Mouse (Mus musculus): ENCODE measurements around the gene Zfp40.
"Not testable (repeated sequence)": the region's sequence is repeated elsewhere in the genome, so short reads cannot be mapped to it uniquely, and the experiment has no call there.

The Zfp40 gene

DNA sequence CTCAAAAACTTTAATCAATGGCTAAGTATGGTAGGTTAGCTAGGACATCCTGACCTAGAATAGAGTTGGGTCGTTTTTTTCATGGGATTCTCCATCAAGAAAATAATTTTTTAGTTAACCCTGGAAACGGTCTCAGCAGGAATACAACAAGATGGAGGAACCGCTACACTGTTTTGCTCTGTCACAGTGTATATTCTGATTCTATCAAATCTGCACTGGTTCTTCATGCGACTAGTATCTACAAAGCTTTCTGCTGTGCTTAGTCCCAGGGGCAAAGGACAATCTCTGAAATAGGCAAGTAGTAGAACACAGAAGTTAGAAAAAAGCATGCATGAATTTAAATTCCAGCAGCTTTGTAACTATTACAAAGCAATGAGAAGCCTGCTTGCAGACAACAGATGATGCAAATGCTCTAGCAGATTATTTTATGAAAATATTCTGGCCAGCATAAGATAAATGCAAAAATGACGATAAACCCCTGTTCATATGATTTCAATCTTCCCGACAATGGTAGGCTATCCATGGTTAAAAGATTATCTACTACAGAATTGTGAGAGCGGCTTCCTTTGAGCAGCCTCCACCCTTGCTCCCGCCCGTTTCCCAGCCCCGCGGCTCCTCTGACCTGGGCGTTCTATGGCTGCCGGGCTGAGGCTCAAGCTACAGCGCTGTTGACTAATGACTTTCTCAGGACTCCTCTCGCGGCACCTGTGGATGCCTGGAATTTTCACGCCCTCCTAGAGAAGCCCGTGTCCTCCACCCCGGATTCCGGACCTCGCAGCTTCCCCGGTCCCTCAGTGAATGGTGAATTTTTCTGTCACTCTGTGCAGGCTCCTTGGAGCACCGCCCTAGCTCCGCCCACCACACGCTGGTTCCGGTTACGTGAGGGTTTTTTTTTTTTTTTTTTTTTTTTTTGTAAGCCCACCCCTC lies at the start of gene Zfp40:
TSS of gene Zfp40 (minus strand) at position 800 of the 927 bp plus-strand sequence.
- DNase-seq (ENCODE audit: low spot score), result peak; percentile 91

DNA sequence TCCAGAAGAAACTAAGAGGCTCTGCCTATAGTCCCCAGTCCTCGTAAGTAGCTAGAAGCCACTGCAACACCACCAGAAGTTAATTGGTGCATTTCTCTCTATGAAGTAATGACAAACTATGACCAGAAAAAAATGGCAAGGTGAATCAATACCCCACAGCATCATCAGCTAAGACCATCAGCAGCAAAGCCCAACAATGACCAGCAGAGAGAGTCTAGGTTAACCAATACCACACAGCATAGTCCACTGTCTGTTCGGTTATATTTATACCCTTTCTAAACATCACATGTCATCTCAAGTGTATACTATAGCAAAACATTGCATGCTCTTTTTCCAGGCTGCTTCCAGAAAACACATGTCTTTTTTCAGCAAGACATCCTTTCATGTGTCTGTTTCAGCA lies 25.3 kb upstream of the Zfp40 start:
- no peak for DNase-seq (ENCODE audit: low spot score)

DNA sequence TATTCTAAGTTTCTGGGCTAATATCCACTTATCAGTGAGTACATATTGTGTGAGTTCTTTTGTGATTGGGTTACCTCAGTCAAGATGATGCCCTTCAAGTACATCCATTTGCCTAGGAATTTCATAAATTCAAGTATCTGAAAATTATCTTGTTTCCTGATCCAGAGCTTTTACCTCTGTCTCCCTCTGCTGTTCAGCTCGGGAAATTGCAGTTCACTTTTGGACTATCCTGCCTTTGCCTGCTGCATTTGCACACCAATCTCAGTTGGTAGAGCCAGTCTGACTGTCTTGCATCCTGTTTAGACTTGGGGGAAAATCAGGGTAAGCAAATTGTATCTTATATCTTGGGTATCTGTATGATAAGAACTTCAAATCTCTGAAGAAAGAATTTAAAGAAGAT lies 6.8 kb upstream of the Zfp40 start:
- DNase-seq (ENCODE audit: low spot score), result not testable (repeated sequence)

DNA sequence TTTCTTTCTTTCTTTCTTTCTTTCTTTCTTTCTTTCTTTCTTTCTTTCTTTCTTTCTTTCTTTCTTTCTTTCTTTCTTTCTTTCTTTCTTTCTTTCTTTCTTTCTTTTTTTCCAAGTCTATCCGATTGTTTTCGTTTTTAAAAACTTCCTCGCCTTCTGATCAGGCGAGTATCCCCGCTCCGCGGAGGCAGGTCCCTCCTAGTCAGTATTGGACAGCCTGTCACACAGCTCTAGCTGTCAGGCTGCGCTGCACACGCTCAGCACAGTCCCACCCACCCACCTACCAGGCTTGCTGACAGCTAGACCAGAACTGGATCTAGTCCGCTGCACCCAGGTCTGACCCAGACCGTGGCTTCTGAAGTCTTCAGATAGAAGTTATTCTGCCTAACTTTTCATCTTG lies 389 bp upstream of the Zfp40 start:
- peak; percentile 33 for DNase-seq (ENCODE audit: low spot score)

DNA sequence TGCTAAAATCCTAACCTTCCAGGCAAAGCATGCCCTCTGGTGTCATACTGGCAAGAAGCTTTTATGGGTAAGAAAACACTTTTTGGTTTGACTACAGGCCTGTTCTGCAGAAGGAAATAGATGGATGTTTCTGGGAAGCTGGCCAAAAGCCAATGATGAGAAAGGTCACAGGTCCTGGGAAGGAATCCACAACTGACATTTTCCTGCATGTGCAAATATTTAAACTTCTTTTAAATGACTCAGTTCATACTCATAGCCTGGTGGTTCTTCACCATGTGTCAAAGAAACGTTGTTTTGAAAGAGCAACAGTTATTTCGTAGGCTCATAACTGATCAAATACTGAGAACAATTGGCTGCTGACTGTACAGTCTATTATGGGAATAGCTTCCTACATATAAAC lies 5.4 kb downstream of the Zfp40 start:
- DNase-seq (ENCODE audit: low spot score), result no peak

All from layer of hippocampus, adult 11-12 months (tissue).